Comparison of ENCODE assay signal across 14 mouse cellular contexts in the genomic region with DNA sequence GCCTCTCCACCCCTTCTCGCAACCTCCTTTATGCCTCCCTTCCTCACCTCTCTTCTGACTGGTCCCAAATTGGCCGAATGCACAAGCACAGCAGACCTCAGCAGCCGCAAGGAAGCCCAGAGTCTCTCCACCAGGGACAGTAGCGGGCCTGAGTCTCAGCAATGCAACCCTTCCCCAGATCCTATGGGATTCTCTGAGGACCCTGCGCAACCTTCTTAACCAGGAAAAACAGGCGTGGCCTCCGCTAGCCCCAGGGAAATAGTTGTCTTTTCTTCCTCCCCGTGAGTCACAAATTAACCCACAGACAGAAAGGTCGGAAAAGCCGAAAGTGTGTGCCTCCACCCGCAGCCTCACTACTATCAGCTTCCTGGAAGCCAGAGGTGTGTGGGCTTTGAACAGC. TPM values are rescaled to one million over a fixed set of nuclear protein-coding genes. Genes with fewer than 3 reads are reported as not detected.
DNase-seq lines count a peak whose midpoint lies in the region; ATAC-seq and TF ChIP-seq lines count a peak whose summit lies in the region.
"Had no signal": no experiment of that assay in that cellular context is flagged by ENCODE, and none has a peak within 500 bp of the region (broad histone marks: within the 10 kb centered on the region; RNA-seq: fewer than 3 reads in every experiment).

No protein-coding gene starts in this region.

- TF ChIP-seq CTCF in intestine, postnatal 0 days (IDR thresholded peaks at IDR 0.05; ENCODE audit: low read depth) = peak; percentile 27
- peak; percentile 13; the same call in 1 of the 2 replicates for TF ChIP-seq CTCF in brain, embryonic 14.5 days (IDR thresholded peaks at IDR 0.05; ENCODE audit: borderline replicate concordance, extremely low read depth, insufficient read depth, insufficient read length)
- TF ChIP-seq CTCF in liver, postnatal 0 days (IDR thresholded peaks at IDR 0.05; ENCODE audit: low read depth) = peak; percentile 46

- ATAC-seq in intestine, postnatal 0 days = no peak
- no peak for ATAC-seq in intestine, embryonic 15.5 days
- ATAC-seq in liver, postnatal 0 days = no peak
- ATAC-seq in hindbrain, embryonic 14.5 days (ENCODE audit: low FRiP score) = no peak
- ATAC-seq: intestine, embryonic 16.5 days had no signal

- no peak overlapping the region for H3K4me3 ChIP-seq in intestine, postnatal 0 days (ENCODE audit: low read depth, low read length)
- no peak overlapping the region for H3K4me3 ChIP-seq in intestine, embryonic 15.5 days (replicated peaks)
- no peak overlapping the region for H3K4me3 ChIP-seq in ES-E14 (ENCODE audit: insufficient read depth in 1 of 2, low read depth in 1 of 2, low read length in 2 of 2, poor library complexity in 1 of 2, severe bottlenecking in 1 of 2)
- H3K4me3 ChIP-seq in liver, postnatal 0 days (ENCODE audit: low read depth, low read length) = no peak overlapping the region; the same call in 1 of the 2 replicates
- no peak overlapping the region for H3K4me3 ChIP-seq in hindbrain, embryonic 14.5 days (replicated peaks; ENCODE audit: low read length)
- H3K4me3 ChIP-seq: embryonic facial prominence, embryonic 15.5 days; left cerebral cortex, adult 2 months; limb, embryonic 15.5 days had no signal

- peak; percentile 47 for DNase-seq in ES-E14 (ENCODE audit: low read depth, low spot score)
- DNase-seq in brain, embryonic 14.5 days (ENCODE audit: low read depth) = no peak
- DNase-seq in liver, postnatal 0 days = no peak
- no peak for DNase-seq in cerebellum, postnatal 10 days
- no peak for DNase-seq in hindbrain, embryonic 14.5 days (ENCODE audit: low spot score)
- DNase-seq: cerebellum, postnatal 25 days; heart, postnatal 36 days; thymus, postnatal 25 days had no signal

- no peaks in the 10 kb centered on the region for H3K9me3 ChIP-seq in intestine, postnatal 0 days (ENCODE audit: control insufficient read depth)
- no peaks in the 10 kb centered on the region for H3K9me3 ChIP-seq in intestine, embryonic 15.5 days
- H3K9me3 ChIP-seq in ES-E14 (ENCODE audit: control insufficient read depth, insufficient read depth, low read depth, low read length) = no peaks in the 10 kb centered on the region
- H3K9me3 ChIP-seq in liver, postnatal 0 days (ENCODE audit: low read length) = no peaks in the 10 kb centered on the region
- no peaks in the 10 kb centered on the region for H3K9me3 ChIP-seq in hindbrain, embryonic 14.5 days (ENCODE audit: control insufficient read depth, low read length)
- H3K9me3 ChIP-seq: embryonic facial prominence, embryonic 15.5 days; limb, embryonic 15.5 days had no signal

- no peak for TF ChIP-seq POLR2A in brain, embryonic 14.5 days (IDR thresholded peaks at IDR 0.05; ENCODE audit: borderline replicate concordance, extremely low read depth, insufficient read depth, insufficient read length, poor library complexity, severe bottlenecking)

- H3K27me3 ChIP-seq in intestine, postnatal 0 days (replicated peaks; ENCODE audit: control insufficient read depth, insufficient read depth, low read length) = no peaks in the 10 kb centered on the region
- H3K27me3 ChIP-seq in intestine, embryonic 15.5 days (replicated peaks) = no peaks in the 10 kb centered on the region
- H3K27me3 ChIP-seq in liver, postnatal 0 days (ENCODE audit: insufficient read depth, low read length) = no peaks in the 10 kb centered on the region
- H3K27me3 ChIP-seq in hindbrain, embryonic 14.5 days (ENCODE audit: control insufficient read depth, insufficient read depth, low read length) = no peaks in the 10 kb centered on the region
- H3K27me3 ChIP-seq: embryonic facial prominence, embryonic 15.5 days; limb, embryonic 15.5 days had no signal

- H3K4me2 ChIP-seq in intestine, postnatal 0 days (replicated peaks; ENCODE audit: low read depth) = no peak overlapping the region
- H3K4me2 ChIP-seq in intestine, embryonic 15.5 days (replicated peaks) = no peak overlapping the region
- H3K4me2 ChIP-seq in liver, postnatal 0 days (ENCODE audit: low read depth, low read length) = peak overlapping the region; percentile 48
- no peak overlapping the region for H3K4me2 ChIP-seq in hindbrain, embryonic 14.5 days (replicated peaks)
- H3K4me2 ChIP-seq: embryonic facial prominence, embryonic 15.5 days; limb, embryonic 15.5 days had no signal

- no peaks in the 10 kb centered on the region for H3K36me3 ChIP-seq in intestine, postnatal 0 days (ENCODE audit: control insufficient read depth, insufficient read depth)
- no peaks in the 10 kb centered on the region for H3K36me3 ChIP-seq in intestine, embryonic 15.5 days
- H3K36me3 ChIP-seq in ES-E14 (ENCODE audit: control insufficient read depth, insufficient read depth, low read length, poor library complexity, severe bottlenecking) = no peaks in the 10 kb centered on the region
- H3K36me3 ChIP-seq in liver, postnatal 0 days (replicated peaks; ENCODE audit: insufficient read depth, low read length) = 0 out of 2 replicates have a peak, but pooled peaks cover 4% of the 10 kb centered on the region
- no peaks in the 10 kb centered on the region for H3K36me3 ChIP-seq in hindbrain, embryonic 14.5 days (replicated peaks; ENCODE audit: control insufficient read depth, insufficient read depth)
- H3K36me3 ChIP-seq: embryonic facial prominence, embryonic 15.5 days; limb, embryonic 15.5 days had no signal

- no peaks in the 10 kb centered on the region for H3K4me1 ChIP-seq in intestine, postnatal 0 days (replicated peaks; ENCODE audit: control insufficient read depth, insufficient read depth, low read length)
- H3K4me1 ChIP-seq in intestine, embryonic 15.5 days (replicated peaks) = no peaks in the 10 kb centered on the region
- peaks cover 1 to 2% of the 10 kb centered on the region in 2 experiments; a peak in 1 of 4 replicates for H3K4me1 ChIP-seq in ES-E14 (ENCODE audit: control insufficient read depth in 2 of 2, insufficient read depth in 2 of 2, low read length in 2 of 2, poor library complexity in 1 of 2)
- H3K4me1 ChIP-seq in liver, postnatal 0 days (ENCODE audit: insufficient read depth) = peaks cover 42% of the 10 kb centered on the region
- no peaks in the 10 kb centered on the region for H3K4me1 ChIP-seq in hindbrain, embryonic 14.5 days (replicated peaks; ENCODE audit: control insufficient read depth, insufficient read depth, low read length)
- H3K4me1 ChIP-seq: embryonic facial prominence, embryonic 15.5 days; limb, embryonic 15.5 days had no signal

- no peak overlapping the region for H3K27ac ChIP-seq in intestine, postnatal 0 days (ENCODE audit: low read depth, low read length)
- no peak overlapping the region for H3K27ac ChIP-seq in intestine, embryonic 15.5 days
- no peak overlapping the region for H3K27ac ChIP-seq in ES-E14 (ENCODE audit: insufficient read depth, low read depth, low read length, poor library complexity, severe bottlenecking)
- H3K27ac ChIP-seq in liver, postnatal 0 days (ENCODE audit: low read depth) = peak overlapping the region; percentile 72
- H3K27ac ChIP-seq in hindbrain, embryonic 14.5 days = no peak overlapping the region
- H3K27ac ChIP-seq: embryonic facial prominence, embryonic 15.5 days; left cerebral cortex, adult 2 months; limb, embryonic 15.5 days had no signal

- in situ Hi-C loops in ES-E14 (cut with MboI; ENCODE audit: low sequenced_read_pairs in 2 of 2, unreplicated experiment in 2 of 2) = no loop called here

- WGBS in intestine, postnatal 0 days = 50% methylated on average over 11 of the region's 11 CpGs
- WGBS in intestine, embryonic 15.5 days = 50% methylated on average over 11 of the region's 11 CpGs
- 41% methylated on average over 11 of the region's 11 CpGs for WGBS in liver, postnatal 0 days (ENCODE audit: insufficient replicate concordance)
- 64% methylated on average over 11 of the region's 11 CpGs for WGBS in hindbrain, embryonic 14.5 days

- no peak overlapping the region for H3K9ac ChIP-seq in intestine, postnatal 0 days (ENCODE audit: low read depth, low read length)
- H3K9ac ChIP-seq in intestine, embryonic 15.5 days = no peak overlapping the region
- no peak overlapping the region for H3K9ac ChIP-seq in ES-E14 (ENCODE audit: insufficient read depth, low read depth, low read length, poor library complexity, severe bottlenecking)
- peak overlapping the region; percentile 44 for H3K9ac ChIP-seq in liver, postnatal 0 days (replicated peaks)
- no peak overlapping the region for H3K9ac ChIP-seq in hindbrain, embryonic 14.5 days
- H3K9ac ChIP-seq: embryonic facial prominence, embryonic 15.5 days; limb, embryonic 15.5 days had no signal

- no peak for TF ChIP-seq EP300 in liver, postnatal 0 days (IDR thresholded peaks at IDR 0.05; ENCODE audit: low read depth)

RNA-seq across cellular contexts. Expression of a gene that starts 2.2 kb away (rescaled TPM):
- polyA plus RNA-seq in intestine, postnatal 0 days (2015; fragmentation: Nextera tagmentation; extraction: Ambion mirVana) = 0.16 and 0.26 TPM in 2 replicates
- polyA plus RNA-seq in intestine, embryonic 15.5 days (2015; fragmentation: Nextera tagmentation; extraction: Ambion mirVana) = 0.13 and 0.23 TPM in 2 replicates
- total RNA-seq in ES-E14 (2012; rRNA removed) = 0.05 and 0.13 TPM in 2 replicates
- 0.08 and 0.11 TPM in 2 replicates for polyA plus RNA-seq in brain, embryonic 14.5 days (2012; rRNA removed)
- polyA plus RNA-seq in liver, postnatal 0 days (2015; fragmentation: Nextera tagmentation; extraction: Ambion mirVana) = 0.92 and 1.2 TPM in 2 replicates
- polyA plus RNA-seq in hindbrain, embryonic 14.5 days (2014; fragmentation: Nextera tagmentation; extraction: Ambion mirVana) = 0.13 TPM in 1 of 2 replicates, not detected in the other

RNA-seq across cellular contexts. Expression of a gene that starts 17.6 kb away (rescaled TPM):
- 2.1 TPM in 2 replicates for polyA plus RNA-seq in intestine, postnatal 0 days (2015; fragmentation: Nextera tagmentation; extraction: Ambion mirVana)
- 2.4 TPM in 2 replicates for polyA plus RNA-seq in intestine, embryonic 15.5 days (2015; fragmentation: Nextera tagmentation; extraction: Ambion mirVana)
- not detected in 2 replicates for total RNA-seq in ES-E14 (2012; rRNA removed)
- 1.1 and 1.4 TPM in 2 replicates for polyA plus RNA-seq in brain, embryonic 14.5 days (2012; rRNA removed)
- 5.5 and 6.9 TPM in 2 replicates for polyA plus RNA-seq in liver, postnatal 0 days (2015; fragmentation: Nextera tagmentation; extraction: Ambion mirVana)
- 2.1 and 2.8 TPM in 2 replicates for polyA plus RNA-seq in hindbrain, embryonic 14.5 days (2014; fragmentation: Nextera tagmentation; extraction: Ambion mirVana)

RNA-seq across cellular contexts. Expression of a gene that starts 19.9 kb away (rescaled TPM):
- polyA plus RNA-seq in intestine, postnatal 0 days (2015; fragmentation: Nextera tagmentation; extraction: Ambion mirVana) = 7.3 and 9.0 TPM in 2 replicates
- 21.8 and 34.2 TPM in 2 replicates for polyA plus RNA-seq in intestine, embryonic 15.5 days (2015; fragmentation: Nextera tagmentation; extraction: Ambion mirVana)
- total RNA-seq in ES-E14 (2012; rRNA removed) = 8.6 and 11.0 TPM in 2 replicates
- 20.4 and 22.5 TPM in 2 replicates for polyA plus RNA-seq in brain, embryonic 14.5 days (2012; rRNA removed)
- polyA plus RNA-seq in liver, postnatal 0 days (2015; fragmentation: Nextera tagmentation; extraction: Ambion mirVana) = 3.6 and 3.9 TPM in 2 replicates
- 7.8 and 9.9 TPM in 2 replicates for polyA plus RNA-seq in hindbrain, embryonic 14.5 days (2014; fragmentation: Nextera tagmentation; extraction: Ambion mirVana)

RNA-seq across cellular contexts. Expression of a gene that starts 31.6 kb away (rescaled TPM):
- 24.1 and 24.8 TPM in 2 replicates for polyA plus RNA-seq in intestine, postnatal 0 days (2015; fragmentation: Nextera tagmentation; extraction: Ambion mirVana)
- polyA plus RNA-seq in intestine, embryonic 15.5 days (2015; fragmentation: Nextera tagmentation; extraction: Ambion mirVana) = 16.4 and 16.6 TPM in 2 replicates
- 2.1 TPM in 2 replicates for total RNA-seq in ES-E14 (2012; rRNA removed)
- 50.1 and 52.9 TPM in 2 replicates for polyA plus RNA-seq in brain, embryonic 14.5 days (2012; rRNA removed)
- 7.5 and 8.4 TPM in 2 replicates for polyA plus RNA-seq in liver, postnatal 0 days (2015; fragmentation: Nextera tagmentation; extraction: Ambion mirVana)
- 51.3 and 51.6 TPM in 2 replicates for polyA plus RNA-seq in hindbrain, embryonic 14.5 days (2014; fragmentation: Nextera tagmentation; extraction: Ambion mirVana)

RNA-seq across cellular contexts. Expression of a gene that starts 44.8 kb away (rescaled TPM):
- polyA plus RNA-seq in intestine, postnatal 0 days (2015; fragmentation: Nextera tagmentation; extraction: Ambion mirVana) = 14.2 and 14.8 TPM in 2 replicates
- polyA plus RNA-seq in intestine, embryonic 15.5 days (2015; fragmentation: Nextera tagmentation; extraction: Ambion mirVana) = 23.3 and 24.7 TPM in 2 replicates
- 53.9 and 70.3 TPM in 2 replicates for total RNA-seq in ES-E14 (2012; rRNA removed)
- 42.5 and 63.9 TPM in 2 replicates for polyA plus RNA-seq in brain, embryonic 14.5 days (2012; rRNA removed)
- polyA plus RNA-seq in liver, postnatal 0 days (2015; fragmentation: Nextera tagmentation; extraction: Ambion mirVana) = 5.7 and 8.8 TPM in 2 replicates
- polyA plus RNA-seq in hindbrain, embryonic 14.5 days (2014; fragmentation: Nextera tagmentation; extraction: Ambion mirVana) = 17.0 TPM in 2 replicates
